Mouse (Mus musculus) embryonic fibroblast, embryonic 13.5 days (primary cell): ENCODE results near the gene Cenpx.

Experiments used
- CTCF ChIP-seq: IDR thresholded peaks from 2 replicates; pipeline ENCODE4 v1.5.1; 2011; ENCODE audit warnings: mild to moderate bottlenecking, control low read depth, low read length, moderate library complexity, borderline replicate concordance; ENCODE audit not compliant: insufficient read depth
- POLR2A ChIP-seq: IDR thresholded peaks from 2 replicates; pipeline ENCODE4 v1.6.1; 2011; ENCODE audit warnings: low read depth, mild to moderate bottlenecking, control low read depth, low read length, moderate library complexity

DNA sequence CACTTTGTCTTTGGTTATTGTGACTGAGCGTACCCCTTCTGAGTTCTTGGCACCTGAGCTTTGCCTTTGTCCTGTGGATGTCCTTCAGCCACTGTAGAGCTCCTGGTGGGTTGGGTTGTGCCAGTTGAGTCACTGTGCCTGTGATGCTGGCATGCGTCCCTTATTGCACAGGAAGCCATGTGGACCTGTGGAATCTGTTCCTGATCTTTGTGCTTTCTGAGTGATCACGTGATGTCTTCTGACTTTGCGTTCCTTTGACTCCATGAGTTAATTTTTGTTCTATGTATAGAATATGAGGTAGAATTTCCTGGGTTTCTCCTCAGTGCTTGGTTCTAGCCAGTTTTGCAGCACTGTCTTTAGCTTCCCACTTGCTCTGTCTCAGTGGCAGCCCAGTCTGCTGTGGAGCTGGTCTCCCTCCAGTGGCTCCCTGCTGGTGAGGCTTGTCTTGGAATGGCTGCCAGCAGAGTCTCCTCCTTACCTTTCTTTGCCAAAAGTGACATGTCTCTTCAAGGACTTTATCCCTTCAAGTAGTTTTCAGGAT is 21.0 kb downstream of the Cenpx start:
- TF ChIP-seq CTCF (no peak), POLR2A (no peak)
